In genomic region chr5:64290061-64290345, GRCm38 (mm10) we compare ENCODE assay signal across 14 mouse cellular contexts.
DNase-seq lines count a peak whose midpoint lies in the region; ATAC-seq and TF ChIP-seq lines count a peak whose summit lies in the region.
"Had no signal": no experiment of that assay in that cellular context is flagged by ENCODE, and none has a peak within 500 bp of the region (broad histone marks: within the 10 kb centered on the region; RNA-seq: fewer than 3 reads in every experiment).

No protein-coding gene starts in this region.

- no peak for TF ChIP-seq POLR2A in small intestine, adult 2 months (IDR thresholded peaks at IDR 0.05; ENCODE audit: low read depth, low read length)

- 73% methylated on average over 4 of the region's 4 CpGs for WGBS in forebrain, embryonic 11.5 days
- WGBS in forebrain, embryonic 13.5 days: 71% methylated on average over 4 of the region's 4 CpGs
- 70% methylated on average over 4 of the region's 4 CpGs for WGBS in hindbrain, embryonic 13.5 days
- 63% methylated on average over 4 of the region's 4 CpGs for WGBS in hindbrain, embryonic 12.5 days
- 83% methylated on average over 4 of the region's 4 CpGs for WGBS in midbrain, embryonic 10.5 days
- WGBS in midbrain, embryonic 14.5 days: 70% methylated on average over 4 of the region's 4 CpGs
- 33% methylated on average over 4 of the region's 4 CpGs for WGBS in small intestine, adult 2 months
- 42% methylated on average over 4 of the region's 4 CpGs for WGBS in lung, postnatal 0 days

- no peaks in the 10 kb centered on the region for H3K9me3 ChIP-seq in forebrain, embryonic 11.5 days (ENCODE audit: control insufficient read depth, low read length)
- H3K9me3 ChIP-seq in forebrain, embryonic 13.5 days (replicated peaks): no peaks in the 10 kb centered on the region
- H3K9me3 ChIP-seq in hindbrain, embryonic 13.5 days: no peaks in the 10 kb centered on the region
- H3K9me3 ChIP-seq in hindbrain, embryonic 12.5 days (replicated peaks): no peaks in the 10 kb centered on the region
- no peaks in the 10 kb centered on the region for H3K9me3 ChIP-seq in midbrain, embryonic 10.5 days (replicated peaks)
- no peaks in the 10 kb centered on the region for H3K9me3 ChIP-seq in midbrain, embryonic 14.5 days (ENCODE audit: control insufficient read depth, low read length)
- no peaks in the 10 kb centered on the region for H3K9me3 ChIP-seq in lung, postnatal 0 days (ENCODE audit: low read length)
- H3K9me3 ChIP-seq: midbrain, embryonic 13.5 days had no signal

- no peak for ATAC-seq in forebrain, embryonic 11.5 days (replicated peaks; ENCODE audit: low FRiP score)
- ATAC-seq in forebrain, embryonic 13.5 days: no peak
- no peak for ATAC-seq in hindbrain, embryonic 13.5 days (ENCODE audit: low FRiP score)
- ATAC-seq in hindbrain, embryonic 12.5 days (ENCODE audit: low FRiP score): no peak
- no peak for ATAC-seq in midbrain, embryonic 14.5 days (ENCODE audit: low FRiP score, low TSS enrichment)
- no peak for ATAC-seq in lung, postnatal 0 days

- TF ChIP-seq EP300 in lung, postnatal 0 days (IDR thresholded peaks at IDR 0.05): no peak

- no peak overlapping the region for H3K4me2 ChIP-seq in forebrain, embryonic 11.5 days (ENCODE audit: low read depth, low read length, severe bottlenecking)
- no peak overlapping the region for H3K4me2 ChIP-seq in forebrain, embryonic 13.5 days
- H3K4me2 ChIP-seq in hindbrain, embryonic 13.5 days: no peak overlapping the region
- H3K4me2 ChIP-seq in hindbrain, embryonic 12.5 days (replicated peaks): no peak overlapping the region
- no peak overlapping the region for H3K4me2 ChIP-seq in midbrain, embryonic 14.5 days (ENCODE audit: low read length)
- no peak overlapping the region for H3K4me2 ChIP-seq in lung, postnatal 0 days (replicated peaks; ENCODE audit: low read depth, low read length)
- H3K4me2 ChIP-seq: liver, embryonic 11.5 days; midbrain, embryonic 13.5 days had no signal

- no peak overlapping the region for H3K27ac ChIP-seq in forebrain, embryonic 11.5 days (ENCODE audit: low read depth, low read length)
- H3K27ac ChIP-seq in forebrain, embryonic 13.5 days: no peak overlapping the region
- H3K27ac ChIP-seq in hindbrain, embryonic 13.5 days: 0 out of 2 replicates have a peak overlapping the region, but pooled peaks have one; percentile 23
- H3K27ac ChIP-seq in hindbrain, embryonic 12.5 days: no peak overlapping the region
- peak overlapping the region; percentile 72 for H3K27ac ChIP-seq in midbrain, embryonic 10.5 days (replicated peaks)
- H3K27ac ChIP-seq in midbrain, embryonic 14.5 days (replicated peaks; ENCODE audit: low read depth, low read length): no peak overlapping the region
- peak overlapping the region; percentile 7; the same call in 1 of the 2 replicates for H3K27ac ChIP-seq in small intestine, adult 2 months (ENCODE audit: insufficient read depth, low read depth, low read length)
- H3K27ac ChIP-seq in lung, postnatal 0 days (ENCODE audit: low read length): no peak overlapping the region
- H3K27ac ChIP-seq: midbrain, embryonic 13.5 days had no signal

- DNase-seq in forebrain, embryonic 11.5 days (ENCODE audit: low spot score): peak; percentile 41
- DNase-seq in midbrain, embryonic 10.5 days (ENCODE audit: low spot score): no peak
- DNase-seq in midbrain, embryonic 14.5 days: no peak
- DNase-seq in lung, postnatal 0 days (ENCODE audit: low spot score): no peak
- DNase-seq: adrenal gland, postnatal 10 days; lung, postnatal 10 days; retina, postnatal 1 day; thymus, adult 2 months had no signal

- no peaks in the 10 kb centered on the region for H3K27me3 ChIP-seq in forebrain, embryonic 11.5 days (ENCODE audit: control insufficient read depth, insufficient read depth, low read length)
- H3K27me3 ChIP-seq in forebrain, embryonic 13.5 days: no peaks in the 10 kb centered on the region
- H3K27me3 ChIP-seq in hindbrain, embryonic 13.5 days: no peaks in the 10 kb centered on the region
- H3K27me3 ChIP-seq in hindbrain, embryonic 12.5 days: no peaks in the 10 kb centered on the region
- H3K27me3 ChIP-seq in midbrain, embryonic 10.5 days (ENCODE audit: low read depth, poor library complexity, severe bottlenecking): no peaks in the 10 kb centered on the region
- H3K27me3 ChIP-seq in midbrain, embryonic 14.5 days (ENCODE audit: control insufficient read depth, insufficient read depth, low read length): no peaks in the 10 kb centered on the region
- H3K27me3 ChIP-seq in small intestine, adult 2 months (ENCODE audit: control insufficient read depth, insufficient read depth, low read length): no peaks in the 10 kb centered on the region
- H3K27me3 ChIP-seq in lung, postnatal 0 days (replicated peaks; ENCODE audit: insufficient read depth, low read length): no peaks in the 10 kb centered on the region
- H3K27me3 ChIP-seq: midbrain, embryonic 13.5 days had no signal

- no peak for TF ChIP-seq CTCF in small intestine, adult 2 months (IDR thresholded peaks at IDR 0.05; ENCODE audit: extremely low read depth, insufficient read length, insufficient replicate concordance, low read depth, low read length)
- no peak for TF ChIP-seq CTCF in lung, postnatal 0 days (IDR thresholded peaks at IDR 0.05)

- H3K4me1 ChIP-seq in forebrain, embryonic 11.5 days (replicated peaks; ENCODE audit: control insufficient read depth, insufficient read depth, low read length): no peaks in the 10 kb centered on the region
- no peaks in the 10 kb centered on the region for H3K4me1 ChIP-seq in forebrain, embryonic 13.5 days
- H3K4me1 ChIP-seq in hindbrain, embryonic 13.5 days (replicated peaks): 0 out of 2 replicates have a peak, but pooled peaks cover 3% of the 10 kb centered on the region
- 0 out of 2 replicates have a peak, but pooled peaks cover 3% of the 10 kb centered on the region for H3K4me1 ChIP-seq in hindbrain, embryonic 12.5 days
- H3K4me1 ChIP-seq in midbrain, embryonic 10.5 days: 0 out of 2 replicates have a peak, but pooled peaks cover 3% of the 10 kb centered on the region
- H3K4me1 ChIP-seq in midbrain, embryonic 14.5 days (ENCODE audit: control insufficient read depth, insufficient read depth, low read length): no peaks in the 10 kb centered on the region
- H3K4me1 ChIP-seq in small intestine, adult 2 months (ENCODE audit: control insufficient read depth, insufficient read depth, insufficient read length, low read length): peaks cover 2% of the 10 kb centered on the region; the same call in 1 of the 2 replicates
- no peaks in the 10 kb centered on the region for H3K4me1 ChIP-seq in lung, postnatal 0 days (ENCODE audit: insufficient read depth, low read depth, low read length)
- H3K4me1 ChIP-seq: midbrain, embryonic 13.5 days had no signal

- H3K4me3 ChIP-seq in forebrain, embryonic 11.5 days (ENCODE audit: low read depth, low read length): no peak overlapping the region
- H3K4me3 ChIP-seq in forebrain, embryonic 13.5 days: no peak overlapping the region
- H3K4me3 ChIP-seq in hindbrain, embryonic 13.5 days: no peak overlapping the region
- H3K4me3 ChIP-seq in hindbrain, embryonic 12.5 days: no peak overlapping the region
- H3K4me3 ChIP-seq in midbrain, embryonic 10.5 days: no peak overlapping the region
- no peak overlapping the region for H3K4me3 ChIP-seq in midbrain, embryonic 14.5 days (replicated peaks; ENCODE audit: low read depth, low read length)
- no peak overlapping the region for H3K4me3 ChIP-seq in small intestine, adult 2 months (ENCODE audit: low read depth, low read length)
- H3K4me3 ChIP-seq in lung, postnatal 0 days (ENCODE audit: low read depth, low read length): no peak overlapping the region
- H3K4me3 ChIP-seq: midbrain, embryonic 13.5 days had no signal

- no peak overlapping the region for H3K9ac ChIP-seq in forebrain, embryonic 11.5 days (ENCODE audit: low read length)
- no peak overlapping the region for H3K9ac ChIP-seq in forebrain, embryonic 13.5 days
- H3K9ac ChIP-seq in hindbrain, embryonic 13.5 days: no peak overlapping the region
- H3K9ac ChIP-seq in hindbrain, embryonic 12.5 days: no peak overlapping the region
- no peak overlapping the region for H3K9ac ChIP-seq in midbrain, embryonic 14.5 days (replicated peaks; ENCODE audit: low read length)
- no peak overlapping the region for H3K9ac ChIP-seq in lung, postnatal 0 days (replicated peaks; ENCODE audit: low read depth)
- H3K9ac ChIP-seq: midbrain, embryonic 13.5 days had no signal

- H3K36me3 ChIP-seq in forebrain, embryonic 11.5 days (ENCODE audit: control insufficient read depth, insufficient read depth, low read length): no peaks in the 10 kb centered on the region; the same call in 1 of the 2 replicates
- peaks cover 25% of the 10 kb centered on the region for H3K36me3 ChIP-seq in forebrain, embryonic 13.5 days (ENCODE audit: poor library complexity, severe bottlenecking)
- H3K36me3 ChIP-seq in hindbrain, embryonic 13.5 days: 0 out of 2 replicates have a peak, but pooled peaks cover 29% of the 10 kb centered on the region
- H3K36me3 ChIP-seq in hindbrain, embryonic 12.5 days: peaks cover 12% of the 10 kb centered on the region
- H3K36me3 ChIP-seq in midbrain, embryonic 10.5 days: peaks cover 42% of the 10 kb centered on the region
- H3K36me3 ChIP-seq in midbrain, embryonic 14.5 days (ENCODE audit: control insufficient read depth, insufficient read depth, low read length): 0 out of 2 replicates have a peak, but pooled peaks cover 6% of the 10 kb centered on the region
- H3K36me3 ChIP-seq in small intestine, adult 2 months (ENCODE audit: control insufficient read depth, insufficient read depth, low read length): peaks cover 41% of the 10 kb centered on the region
- H3K36me3 ChIP-seq in lung, postnatal 0 days (ENCODE audit: insufficient read depth, low read length): 0 out of 2 replicates have a peak, but pooled peaks cover 3% of the 10 kb centered on the region

Comparison
In these comparisons a context has a peak if more than half of its experiments do, and no peak if none do; other contexts are left out.
1. H3K27ac ChIP-seq: peak in hindbrain, embryonic 13.5 days (single experiment), midbrain, embryonic 10.5 days (single experiment) and small intestine, adult 2 months (single experiment); none in forebrain, embryonic 11.5 days (single experiment), forebrain, embryonic 13.5 days (single experiment), hindbrain, embryonic 12.5 days (single experiment), midbrain, embryonic 14.5 days (single experiment) and lung, postnatal 0 days (single experiment).